Mouse (Mus musculus) cerebellum, adult 2 months (tissue): ENCODE results near the gene Actbl2.

Source experiments
- CTCF ChIP-seq: fragments of 200-500 bp; IDR thresholded peaks from 2 replicates; pipeline ENCODE4 v1.5.1; 2011; ENCODE audit warnings: low read depth, mild to moderate bottlenecking, control low read depth, low read length, moderate library complexity, borderline replicate concordance; ENCODE audit not compliant: insufficient read depth
- POLR2A ChIP-seq: fragments of 200-500 bp; IDR thresholded peaks from 2 replicates; pipeline ENCODE4 v1.6.1; 2011; ENCODE audit warnings: low read length, control low read depth, borderline replicate concordance; ENCODE audit not compliant: insufficient read depth

GRCm38 (mm10) chr13:111293478-111293877 is 38.7 kb downstream of the Actbl2 start:
- TF ChIP-seq POLR2A: no peak
- no peak for TF ChIP-seq CTCF
